Mouse (Mus musculus) limb, embryonic 15.5 days (tissue): ENCODE results near the gene Slc12a9. TPM values are rescaled to one million over a fixed set of nuclear protein-coding genes. Genes with fewer than 3 reads are reported as not detected.
"Not testable (repeated sequence)": the region's sequence is repeated elsewhere in the genome, so short reads cannot be mapped to it uniquely, and the experiment has no call there.

Experiments
- ATAC-seq: fragments of 200-750 bp; cut with Nextera tagmentation; 2 replicates; pipeline ENCODE4 v1.8.0; 2017; ENCODE audit warnings: low read depth, moderate TSS enrichment; ENCODE audit not compliant: insufficient number of reproducible peaks, low FRiP score, low TSS enrichment
- H3K27ac ChIP-seq: fragments of 300-500 bp; sonication (generic); 2 replicates; pipeline ENCODE4 v1.5.1; 2015; ENCODE audit warnings: moderate library complexity, mild to moderate bottlenecking, inconsistent platforms
- H3K27me3 ChIP-seq: fragments of 300-500 bp; sonication (generic); 2 replicates; pipeline ENCODE4 v1.6.1; 2015; ENCODE audit warnings: inconsistent platforms
- H3K36me3 ChIP-seq: fragments of 300-500 bp; sonication (generic); 2 replicates; pipeline ENCODE4 v1.6.1; 2015; ENCODE audit warnings: inconsistent platforms
- H3K4me1 ChIP-seq: fragments of 300-500 bp; sonication (generic); 2 replicates; pipeline ENCODE4 v1.6.1; 2015; ENCODE audit warnings: inconsistent platforms
- H3K4me2 ChIP-seq: fragments of 300-500 bp; sonication (generic); 2 replicates; pipeline ENCODE4 v1.6.1; 2015; ENCODE audit warnings: mild to moderate bottlenecking, inconsistent platforms
- H3K4me3 ChIP-seq: fragments of 300-500 bp; sonication (generic); 2 replicates; pipeline ENCODE4 v1.5.1; 2015; ENCODE audit warnings: mild to moderate bottlenecking, inconsistent platforms
- H3K9ac ChIP-seq: fragments of 300-500 bp; sonication (generic); 2 replicates; pipeline ENCODE4 v1.6.1; 2015; ENCODE audit warnings: inconsistent platforms
- H3K9me3 ChIP-seq: fragments of 300-500 bp; sonication (generic); 2 replicates; pipeline ENCODE4 v1.6.1; 2016; ENCODE audit warnings: inconsistent platforms
- WGBS: fragments of 180-500 bp; shearing (Covaris S2); methylation state at CpG from one replicate; pipeline ENCODE4 v1.1.7; 2015; 5-methylcytosine and 5-hydroxymethylcytosine counted together
- polyA plus RNA-seq: library from polyadenylated mRNA; unstranded; fragments of >200 nt; fragmentation: Nextera tagmentation; extraction: Ambion mirVana; gene quantifications from 2 replicates; pipeline ENCODE4 v1.2.1, GENCODE M21; 2015

Gene Slc12a9
- polyA plus RNA-seq, 1 experiment from 2014 or later, result 13.9 TPM

DNA sequence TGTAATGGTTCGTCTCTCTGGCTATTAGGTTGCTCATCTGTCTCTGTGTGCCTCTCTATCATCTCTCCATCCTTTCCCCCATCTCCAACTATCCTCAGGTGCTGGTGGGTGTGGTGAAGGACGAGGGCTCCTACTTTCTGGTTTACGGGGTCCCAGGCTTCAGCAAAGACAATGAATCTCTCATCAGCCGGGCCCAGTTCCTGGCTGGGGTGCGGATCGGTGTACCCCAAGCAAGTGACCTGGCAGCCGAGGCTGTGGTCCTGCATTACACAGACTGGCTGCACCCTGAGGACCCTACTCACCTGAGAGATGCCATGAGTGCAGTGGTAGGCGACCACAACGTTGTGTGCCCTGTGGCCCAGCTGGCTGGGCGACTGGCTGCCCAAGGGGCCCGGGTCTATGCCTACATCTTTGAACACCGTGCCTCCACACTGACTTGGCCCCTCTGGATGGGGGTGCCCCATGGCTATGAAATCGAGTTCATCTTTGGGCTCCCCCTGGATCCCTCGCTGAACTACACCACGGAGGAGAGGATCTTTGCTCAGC is 41.9 kb downstream of the Slc12a9 start:
- WGBS, result 74% methylated on average over 15 of the region's 15 CpGs
- Histone ChIP-seq H3K27ac (no peak overlapping the region), H3K4me1 (peaks cover 53% of the 10 kb centered on the region), H3K4me3 (no peak overlapping the region), H3K27me3 (peaks cover 57% of the 10 kb centered on the region), H3K9ac (no peak overlapping the region), H3K36me3 (peaks cover 17% of the 10 kb centered on the region), H3K4me2 (no peak overlapping the region), H3K9me3 (no peaks in the 10 kb centered on the region)
- ATAC-seq, result no peak

DNA sequence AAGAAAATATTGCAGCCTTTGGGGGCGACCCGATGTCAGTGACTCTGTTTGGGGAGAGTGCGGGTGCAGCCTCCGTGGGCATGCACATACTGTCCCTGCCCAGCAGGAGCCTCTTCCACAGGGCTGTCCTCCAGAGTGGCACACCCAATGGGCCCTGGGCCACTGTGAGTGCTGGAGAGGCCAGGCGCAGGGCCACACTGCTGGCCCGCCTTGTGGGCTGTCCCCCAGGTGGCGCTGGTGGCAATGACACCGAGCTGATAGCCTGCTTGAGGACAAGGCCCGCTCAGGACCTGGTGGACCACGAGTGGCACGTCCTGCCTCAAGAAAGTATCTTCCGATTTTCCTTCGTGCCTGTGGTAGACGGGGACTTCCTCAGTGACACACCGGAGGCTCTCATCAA is 42.7 kb downstream of the Slc12a9 start:
- Histone ChIP-seq H3K27ac (no peak overlapping the region), H3K4me3 (no peak overlapping the region), H3K4me2 (no peak overlapping the region), H3K36me3 (peaks cover 9% of the 10 kb centered on the region), H3K4me1 (peaks cover 51% of the 10 kb centered on the region), H3K9me3 (no peaks in the 10 kb centered on the region), H3K9ac (no peak overlapping the region), H3K27me3 (peaks cover 65% of the 10 kb centered on the region)
- ATAC-seq, result no peak
- WGBS, result 26% methylated on average over 15 of the region's 15 CpGs

DNA sequence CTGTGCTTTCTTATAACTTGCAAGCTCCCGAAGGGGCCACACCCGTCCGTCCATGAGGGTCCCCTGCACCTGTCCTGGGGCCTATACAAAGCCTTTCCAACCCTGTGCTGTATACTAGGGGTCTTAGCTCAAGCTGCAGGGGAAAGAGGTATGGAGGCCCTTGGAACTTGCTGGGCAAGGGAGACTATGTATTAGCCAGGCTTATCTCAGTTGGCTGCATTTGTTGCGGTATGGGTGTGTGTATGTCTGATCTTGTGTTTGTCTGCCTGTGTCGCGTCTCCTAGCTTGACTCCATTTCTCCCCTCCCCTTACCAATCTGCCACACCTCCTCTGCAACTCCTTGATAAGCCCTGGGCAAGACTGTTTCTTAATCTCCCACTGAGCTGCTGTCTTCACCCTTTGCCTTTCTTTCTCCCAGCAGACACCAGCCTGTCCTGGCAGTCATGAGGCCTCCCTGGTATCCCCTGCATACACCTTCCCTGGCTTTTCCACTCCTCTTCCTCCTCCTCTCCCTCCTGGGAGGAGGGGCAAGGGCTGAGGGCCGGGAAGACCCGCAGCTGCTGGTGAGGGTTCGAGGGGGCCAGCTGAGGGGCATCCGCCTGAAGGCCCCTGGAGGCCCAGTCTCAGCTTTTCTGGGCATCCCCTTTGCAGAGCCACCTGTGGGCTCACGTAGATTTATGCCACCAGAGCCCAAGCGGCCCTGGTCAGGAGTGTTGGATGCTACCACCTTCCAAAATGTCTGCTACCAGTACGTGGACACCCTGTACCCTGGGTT is 43.6 kb downstream of the Slc12a9 start:
- H3K27me3 ChIP-seq, result peaks cover 65% of the 10 kb centered on the region
- H3K4me3 ChIP-seq, result peak overlapping the region; percentile 41; the same call in 1 of the 2 replicates
- no peak overlapping the region for H3K9ac ChIP-seq
- H3K36me3 ChIP-seq, result 0 out of 2 replicates have a peak, but pooled peaks cover under 1% of the 10 kb centered on the region
- H3K27ac ChIP-seq, result no peak overlapping the region
- 0 out of 2 replicates have a peak overlapping the region, but pooled peaks have one; percentile 88 for H3K4me2 ChIP-seq
- WGBS, result 57% methylated on average over 13 of the region's 13 CpGs
- no peaks in the 10 kb centered on the region for H3K9me3 ChIP-seq
- ATAC-seq, result no peak
- peaks cover 45% of the 10 kb centered on the region for H3K4me1 ChIP-seq

DNA sequence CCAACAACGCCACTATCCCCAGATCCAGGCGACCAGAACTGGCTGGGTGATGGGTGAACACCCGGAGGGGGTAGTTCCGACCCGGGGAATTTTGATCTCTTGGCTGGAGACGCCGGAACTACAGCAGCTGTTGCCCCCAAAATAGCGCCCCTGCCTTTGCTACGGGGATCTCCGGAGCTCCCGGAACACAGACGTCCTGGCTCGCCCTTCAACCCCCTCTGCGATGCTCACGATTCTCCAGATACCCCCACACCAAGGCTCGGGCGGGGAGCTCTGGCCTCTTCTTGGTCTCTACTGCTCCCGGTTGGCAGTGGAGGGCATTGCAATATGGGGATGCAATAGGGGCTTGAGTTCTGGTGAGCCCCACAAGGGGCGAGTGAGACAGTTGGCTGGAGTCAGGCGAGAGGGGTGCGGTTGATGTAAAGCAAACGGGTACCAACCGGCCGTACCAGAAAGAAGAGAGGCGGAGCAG is 44.4 kb downstream of the Slc12a9 start:
- Histone ChIP-seq H3K36me3 (no peaks in the 10 kb centered on the region), H3K27me3 (peaks cover 65% of the 10 kb centered on the region), H3K4me2 (peak overlapping the region; percentile 88), H3K27ac (no peak overlapping the region), H3K9me3 (no peaks in the 10 kb centered on the region), H3K4me1 (peaks cover 41% of the 10 kb centered on the region), H3K4me3 (peak overlapping the region; percentile 41), H3K9ac (no peak overlapping the region)
- WGBS, result 2% methylated on average over 25 of the region's 25 CpGs
- ATAC-seq, result no peak

DNA sequence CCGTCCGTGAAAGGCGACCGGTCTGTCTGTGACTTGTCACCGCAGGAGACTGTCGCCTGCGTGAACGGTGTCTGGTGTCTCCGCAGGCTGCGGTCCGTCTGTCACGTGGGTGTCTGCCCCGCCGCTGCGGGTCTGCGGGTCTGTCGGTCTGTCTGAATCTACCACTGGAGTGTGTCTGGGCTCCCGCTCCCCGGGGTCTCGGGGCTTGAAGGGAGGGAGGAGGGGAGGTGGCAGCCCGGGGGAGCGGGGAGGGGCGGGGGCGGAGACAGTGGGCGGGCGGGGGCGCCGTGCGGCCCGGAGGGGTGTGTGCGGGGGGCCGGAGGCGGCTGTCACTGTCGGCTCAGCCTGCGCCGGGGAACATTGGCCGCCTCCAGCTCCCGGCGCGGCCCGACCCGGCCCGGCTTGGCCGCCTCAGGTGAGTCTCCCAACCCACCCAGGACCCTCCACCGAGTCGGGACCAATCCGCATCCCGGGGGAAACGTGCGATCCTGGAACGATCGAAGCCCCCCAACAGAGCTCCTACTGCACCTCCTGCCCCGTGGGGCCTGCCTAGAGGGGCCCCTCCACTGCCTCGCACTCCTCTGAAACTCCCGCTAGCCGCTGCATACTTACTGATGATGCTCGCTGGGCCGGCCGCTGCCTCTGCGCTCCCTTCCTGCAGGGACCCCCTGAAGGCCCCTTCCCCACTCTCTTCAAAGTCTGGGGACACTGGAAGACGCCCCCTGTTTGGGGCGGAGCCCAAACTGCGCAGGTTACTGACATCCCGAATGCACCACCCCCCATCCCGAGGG is 45.2 kb downstream of the Slc12a9 start:
- no peaks in the 10 kb centered on the region for H3K36me3 ChIP-seq
- peaks cover 65% of the 10 kb centered on the region for H3K27me3 ChIP-seq
- H3K4me3 ChIP-seq, result peak overlapping the region; percentile 41
- peak overlapping the region; percentile 31 for H3K9ac ChIP-seq
- no peak for ATAC-seq
- under 1% methylated on average over 46 of the region's 65 CpGs for WGBS
- peaks cover 34% of the 10 kb centered on the region for H3K4me1 ChIP-seq
- no peaks in the 10 kb centered on the region for H3K9me3 ChIP-seq
- peak overlapping the region; percentile 88 for H3K4me2 ChIP-seq
- no peak overlapping the region for H3K27ac ChIP-seq

DNA sequence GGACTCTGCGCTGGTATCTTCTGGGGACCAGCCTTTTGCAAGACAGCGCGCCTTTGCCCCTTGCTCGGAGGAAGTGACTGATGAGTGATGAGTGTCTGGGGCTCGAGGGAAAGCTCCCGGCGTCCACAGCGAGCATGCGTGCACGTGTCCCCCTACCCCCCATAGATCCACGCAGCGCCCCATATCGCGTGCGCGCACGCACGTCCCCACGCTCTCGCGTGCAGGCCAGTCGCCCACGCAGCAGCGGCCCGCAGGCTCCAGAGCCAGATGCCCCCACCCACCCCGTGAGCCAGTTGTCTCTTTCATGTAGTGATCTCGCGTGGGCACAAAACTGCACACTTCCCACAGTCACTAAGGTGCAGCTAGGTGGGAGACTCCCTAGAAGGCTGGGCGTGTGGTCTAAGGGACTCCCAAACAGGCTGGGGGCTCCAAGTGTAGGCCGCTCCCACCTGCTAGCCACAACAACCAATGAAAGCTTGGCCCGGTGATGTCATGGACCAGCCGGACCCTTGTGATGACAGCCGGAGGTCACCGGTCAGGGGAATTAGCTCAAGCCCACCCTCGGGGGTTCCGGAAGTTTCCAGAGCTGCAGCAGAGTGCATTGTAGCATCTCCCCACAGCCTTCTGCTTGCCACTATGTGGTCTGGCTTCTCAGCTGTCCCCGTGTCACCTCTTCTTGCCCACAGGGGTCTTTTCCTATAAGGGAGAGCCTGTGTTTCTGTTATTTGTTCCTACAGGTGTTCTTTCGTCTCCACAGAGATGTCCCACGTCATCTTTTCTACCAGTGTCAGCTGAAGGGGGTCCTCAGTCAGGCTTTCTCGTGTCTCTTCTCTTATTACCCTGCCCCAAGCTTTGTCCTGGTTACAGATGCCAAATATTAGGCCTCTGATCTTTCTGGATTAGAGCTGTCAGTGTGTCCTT is 46.1 kb downstream of the Slc12a9 start, which contains the start of gene Ache:
Ache (plus strand) TSS at position 488 of the 921 bp plus-strand sequence.
- no peaks in the 10 kb centered on the region for H3K36me3 ChIP-seq
- peaks cover 30% of the 10 kb centered on the region for H3K4me1 ChIP-seq
- no peaks in the 10 kb centered on the region for H3K9me3 ChIP-seq
- peak within 1 kb of the TSS; percentile 88 for H3K4me2 ChIP-seq
- ATAC-seq, result 0 out of 2 replicates have a peak, but pooled peaks have one; percentile 4
- WGBS, result 2% methylated on average over 40 of the region's 40 CpGs
- H3K27me3 ChIP-seq, result peaks cover 62% of the 10 kb centered on the region
- H3K27ac ChIP-seq, result no peak within 1 kb of the TSS
- H3K9ac ChIP-seq, result peak within 1 kb of the TSS; percentile 31
- H3K4me3 ChIP-seq, result peak within 1 kb of the TSS; percentile 41

DNA sequence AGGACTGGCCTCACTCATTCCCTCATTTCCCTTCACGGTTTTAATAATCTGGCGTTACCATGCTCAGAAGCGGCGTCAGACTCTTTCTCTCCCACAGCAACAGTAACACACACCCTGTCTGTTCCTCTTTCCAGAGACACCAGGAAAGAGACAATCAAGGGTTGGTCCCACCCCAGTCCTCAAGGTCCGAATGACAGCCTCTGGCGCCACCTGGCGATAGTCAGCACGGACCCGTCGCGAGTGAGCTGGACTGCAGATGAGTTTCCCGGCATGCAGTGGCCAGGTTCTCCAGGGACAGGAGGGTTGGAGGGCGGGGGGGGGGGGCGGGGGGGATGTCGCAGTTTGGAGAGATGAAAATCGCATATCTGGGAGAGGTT is 46.8 kb downstream of the Slc12a9 start:
- Histone ChIP-seq H3K27me3 (peaks cover 56% of the 10 kb centered on the region), H3K4me3 (peak overlapping the region; percentile 41), H3K4me1 (peaks cover 30% of the 10 kb centered on the region), H3K9me3 (no peaks in the 10 kb centered on the region), H3K9ac (no peak overlapping the region), H3K27ac (no peak overlapping the region), H3K4me2 (peak overlapping the region; percentile 88), H3K36me3 (no peaks in the 10 kb centered on the region)
- ATAC-seq, result 0 out of 2 replicates have a peak, but pooled peaks have one; percentile 36
- 1% methylated on average over 12 of the region's 16 CpGs for WGBS

DNA sequence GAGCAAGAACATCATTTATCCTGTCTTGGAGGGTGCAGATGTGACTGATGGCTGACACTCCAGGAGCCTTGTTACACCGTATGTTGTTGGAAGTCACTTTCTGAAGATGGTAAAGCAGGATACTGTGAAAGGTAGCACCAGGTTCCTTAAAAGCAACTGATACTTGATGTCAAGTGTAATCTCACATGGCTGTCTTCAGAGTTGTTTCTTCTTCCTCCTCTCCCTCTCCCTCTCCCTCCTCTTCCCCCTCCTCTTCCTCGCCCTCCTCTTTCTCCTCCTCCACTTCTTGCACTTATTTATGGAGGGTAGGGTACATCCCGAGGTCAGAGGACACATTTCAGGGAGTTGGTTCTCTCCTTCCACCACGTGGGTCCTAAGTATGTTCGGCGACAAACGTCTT is 47.4 kb downstream of the Slc12a9 start:
- Histone ChIP-seq H3K4me2 (no peak overlapping the region), H3K36me3 (no peaks in the 10 kb centered on the region), H3K9ac (no peak overlapping the region), H3K4me1 (peaks cover 30% of the 10 kb centered on the region), H3K9me3 (no peaks in the 10 kb centered on the region), H3K27ac (no peak overlapping the region), H3K27me3 (peaks cover 49% of the 10 kb centered on the region), H3K4me3 (no peak overlapping the region)
- 47% methylated on average over 7 of the region's 7 CpGs for WGBS
- ATAC-seq, result no peak

DNA sequence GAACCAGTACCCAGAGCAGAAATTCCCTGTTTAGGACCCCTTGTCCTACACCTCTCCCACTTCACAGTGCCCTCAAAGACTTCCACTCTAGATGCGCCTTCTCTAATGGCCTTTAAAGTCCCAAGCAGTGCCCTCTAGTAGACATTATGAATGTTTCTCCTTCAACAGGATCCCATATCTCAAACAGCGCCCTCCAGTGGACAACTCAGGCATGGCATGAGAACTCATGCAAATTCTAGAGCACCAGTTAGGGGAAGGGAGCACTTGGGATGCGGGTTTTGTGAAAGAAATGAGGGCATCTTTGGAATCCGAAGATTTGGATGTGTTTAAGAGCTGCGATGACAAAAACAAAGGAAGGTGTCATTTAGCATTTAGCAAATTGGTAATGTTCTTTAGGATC is 48.4 kb downstream of the Slc12a9 start:
- Histone ChIP-seq H3K4me1 (peaks cover 28% of the 10 kb centered on the region), H3K4me3 (no peak overlapping the region), H3K4me2 (no peak overlapping the region), H3K9ac (no peak overlapping the region), H3K9me3 (no peaks in the 10 kb centered on the region), H3K36me3 (no peaks in the 10 kb centered on the region), H3K27me3 (peaks cover 40% of the 10 kb centered on the region), H3K27ac (no peak overlapping the region)
- no peak for ATAC-seq
- 58% methylated on average over 5 of the region's 5 CpGs for WGBS

DNA sequence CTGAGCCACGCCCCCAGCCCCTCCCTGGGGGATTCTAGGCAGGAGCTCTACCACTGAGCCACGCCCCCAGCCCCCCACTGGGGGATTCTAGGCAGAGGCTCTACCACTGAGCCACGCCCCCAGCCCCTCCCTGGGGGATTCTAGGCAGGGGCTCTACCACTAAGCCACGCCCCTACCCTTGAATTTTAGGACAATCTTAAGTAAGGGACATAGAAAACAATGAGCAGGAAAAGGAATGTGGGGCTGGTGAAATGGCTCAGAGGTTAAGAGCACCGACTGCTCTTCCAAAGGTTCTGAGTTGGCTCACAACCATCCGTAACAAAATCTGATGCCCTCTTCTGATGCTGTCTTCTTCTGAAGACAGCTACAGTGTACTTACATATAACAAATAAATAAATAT is 49.0 kb downstream of the Slc12a9 start:
- 81% methylated on average over 5 of the region's 6 CpGs for WGBS
- peaks cover 28% of the 10 kb centered on the region for H3K4me1 ChIP-seq
- ATAC-seq, result not testable (repeated sequence)

More for the DNA sequence above, 49.0 kb downstream of the Slc12a9 start:
- not testable (repeated sequence) for H3K4me3 ChIP-seq, H3K4me2 ChIP-seq, H3K36me3 ChIP-seq, H3K9ac ChIP-seq, H3K9me3 ChIP-seq, H3K27ac ChIP-seq
- H3K27me3 ChIP-seq, result peaks cover 33% of the 10 kb centered on the region
